Mouse (Mus musculus) stomach, postnatal 0 days (tissue): ENCODE measurements around the gene Ifnl2. TPM values are rescaled to one million over a fixed set of nuclear protein-coding genes. Genes with fewer than 3 reads are reported as not detected.

Experiments
- ATAC-seq: fragments of 200-750 bp; cut with Nextera tagmentation; 2 replicates; pipeline ENCODE4 v1.8.0; 2017; ENCODE audit not compliant: low FRiP score, low TSS enrichment
- DNase-seq: peaks from one replicate; pipeline ENCODE4 v3.0.0-alpha.2; 2016; ENCODE audit warnings: low spot score
- H3K27ac ChIP-seq: fragments of 300-500 bp; sonication (generic); replicated peaks from 2 replicates; pipeline ENCODE4 v1.5.1; 2014; ENCODE audit warnings: mild to moderate bottlenecking, control low read depth
- H3K27me3 ChIP-seq: fragments of 300-500 bp; sonication (generic); 2 replicates; pipeline ENCODE4 v1.6.1; 2014; ENCODE audit warnings: low read length; ENCODE audit not compliant: control insufficient read depth, insufficient read depth
- H3K36me3 ChIP-seq: fragments of 300-500 bp; sonication (generic); 2 replicates; pipeline ENCODE4 v1.6.1; 2014; ENCODE audit warnings: low read length, mixed read lengths; ENCODE audit not compliant: control insufficient read depth, insufficient read depth
- H3K4me1 ChIP-seq: fragments of 300-500 bp; sonication (generic); replicated peaks from 2 replicates; pipeline ENCODE4 v1.6.1; 2014; ENCODE audit warnings: antibody characterized with exemption; ENCODE audit not compliant: control insufficient read depth, insufficient read depth
- H3K4me2 ChIP-seq: fragments of 300-500 bp; sonication (generic); replicated peaks from 2 replicates; pipeline ENCODE4 v1.6.1; 2014; ENCODE audit warnings: low read depth, mild to moderate bottlenecking, control low read depth, moderate library complexity
- H3K4me3 ChIP-seq: fragments of 300-500 bp; sonication (generic); 2 replicates; pipeline ENCODE4 v1.5.1; 2014; ENCODE audit warnings: low read depth, low read length, control low read depth
- H3K9ac ChIP-seq: fragments of 300-500 bp; sonication (generic); 2 replicates; pipeline ENCODE4 v1.6.1; 2014; ENCODE audit warnings: mild to moderate bottlenecking, low read length, control low read depth, mixed read lengths
- H3K9me3 ChIP-seq: fragments of 300-500 bp; sonication (generic); 2 replicates; pipeline ENCODE4 v1.6.1; 2016; ENCODE audit warnings: low read length; ENCODE audit not compliant: control insufficient read depth
- CTCF ChIP-seq: IDR thresholded peaks from 2 replicates; pipeline ENCODE4 v1.5.1; 2016; ENCODE audit warnings: antibody characterized with exemption, low read depth, mild to moderate bottlenecking, moderate library complexity
- EP300 ChIP-seq: optimal IDR thresholded peaks from 2 replicates; pipeline ENCODE3; 2016; ENCODE audit warnings: antibody characterized with exemption
- WGBS: fragments of 180-500 bp; shearing (Covaris S2); extraction: QIAGEN DNeasy Blood & Tissue Kit; methylation state at CpG from one replicate; pipeline ENCODE4 v1.1.7; 2014; 5-methylcytosine and 5-hydroxymethylcytosine counted together
- polyA plus RNA-seq: library from polyadenylated mRNA; unstranded; fragments of >200 nt; fragmentation: Nextera tagmentation; extraction: Ambion mirVana; gene quantifications from 2 replicates; pipeline ENCODE4 v1.2.1, GENCODE M21; 2015

Gene Ifnl2
- polyA plus RNA-seq, 1 experiment from 2014 or later: not detected

DNA sequence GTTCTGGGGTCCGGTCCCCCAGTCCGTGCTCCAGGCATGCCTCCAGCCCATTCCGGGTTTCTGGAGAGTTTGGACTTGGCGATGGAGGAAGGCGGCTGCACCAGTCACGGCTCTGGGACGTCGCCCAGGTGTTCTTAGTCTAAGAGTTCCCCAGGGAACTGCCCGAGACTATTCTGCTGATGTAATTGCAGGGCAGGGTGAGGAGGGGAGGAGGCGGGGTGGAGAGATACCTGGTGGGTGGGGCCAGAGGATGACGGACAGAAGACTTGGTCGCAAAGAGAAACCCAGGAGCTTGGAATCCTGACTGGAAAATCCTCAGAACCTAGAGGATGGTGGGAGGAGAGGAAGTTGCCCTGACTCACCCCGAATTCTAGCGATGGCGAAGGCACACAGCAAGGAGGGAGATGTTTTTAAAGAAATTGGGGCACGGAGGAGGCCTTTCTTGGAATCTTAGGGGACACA lies 22.2 kb downstream of the Ifnl2 start:
- DNase-seq (peak; percentile 73), ATAC-seq (peak; percentile 71)
- Histone ChIP-seq H3K4me3 (peak overlapping the region; percentile 20; the same call in 1 of the 2 replicates), H3K27me3 (no peaks in the 10 kb centered on the region), H3K36me3 (no peaks in the 10 kb centered on the region), H3K9ac (no peak overlapping the region), H3K9me3 (no peaks in the 10 kb centered on the region), H3K27ac (no peak overlapping the region), H3K4me1 (peaks cover 3% of the 10 kb centered on the region; the same call in 1 of the 2 replicates), H3K4me2 (peak overlapping the region; percentile 47)
- TF ChIP-seq CTCF (no peak), EP300 (no peak)
- WGBS: 2% methylated on average over 16 of the region's 16 CpGs

DNA sequence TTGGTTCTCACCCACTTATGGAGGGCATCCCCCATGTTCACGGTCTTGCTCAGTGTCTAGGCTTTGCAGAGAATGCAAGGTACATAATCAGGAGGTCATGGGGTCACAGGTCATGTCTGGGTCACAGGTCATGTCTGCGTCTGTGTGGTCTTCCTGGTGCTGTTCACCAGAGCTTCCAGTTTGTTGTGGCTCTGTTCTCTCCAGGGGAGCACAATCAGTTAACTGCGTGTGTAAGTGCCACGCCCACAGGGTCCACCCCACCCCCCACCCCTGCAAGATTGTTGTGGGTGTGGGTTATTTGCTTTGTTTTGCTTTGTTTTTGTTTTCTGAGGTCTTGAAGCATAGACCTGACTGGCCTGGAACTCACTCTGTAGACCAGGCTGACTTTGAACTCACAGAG lies 26.1 kb downstream of the Ifnl2 start:
- 22% methylated on average over 4 of the region's 4 CpGs for WGBS
- no peak overlapping the region for H3K9ac ChIP-seq
- H3K4me2 ChIP-seq: no peak overlapping the region
- H3K27ac ChIP-seq: no peak overlapping the region
- DNase-seq (no peak), ATAC-seq (no peak)
- H3K36me3 ChIP-seq: no peaks in the 10 kb centered on the region
- no peak overlapping the region for H3K4me3 ChIP-seq
- no peak for TF ChIP-seq CTCF
- TF ChIP-seq EP300: no peak
- H3K4me1 ChIP-seq: peaks cover 3% of the 10 kb centered on the region; the same call in 1 of the 2 replicates
- no peaks in the 10 kb centered on the region for H3K27me3 ChIP-seq
- H3K9me3 ChIP-seq: no peaks in the 10 kb centered on the region

DNA sequence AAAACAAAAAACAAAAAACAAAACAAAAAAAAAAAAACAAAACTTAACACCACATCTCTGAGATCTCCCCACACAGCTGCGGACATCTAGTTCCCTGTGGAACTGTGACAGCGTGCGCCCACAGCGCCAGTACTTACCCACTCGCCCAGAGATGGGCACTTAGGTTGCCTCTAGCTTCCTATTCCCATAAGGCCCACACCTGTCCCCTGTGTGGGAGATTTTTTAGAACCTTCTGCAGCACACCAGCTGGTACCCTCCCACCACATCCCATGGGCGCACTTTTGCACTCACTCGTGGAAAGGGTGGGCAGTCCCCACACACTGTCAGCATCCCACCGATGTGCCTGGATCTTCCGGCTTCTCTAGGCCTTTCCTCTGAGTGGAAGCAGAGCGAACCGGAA lies 27.4 kb downstream of the Ifnl2 start:
- H3K27me3 ChIP-seq: no peaks in the 10 kb centered on the region
- H3K4me2 ChIP-seq: no peak overlapping the region
- H3K9me3 ChIP-seq: no peaks in the 10 kb centered on the region
- H3K36me3 ChIP-seq: no peaks in the 10 kb centered on the region
- H3K4me3 ChIP-seq: no peak overlapping the region
- 83% methylated on average over 11 of the region's 11 CpGs for WGBS
- no peak overlapping the region for H3K9ac ChIP-seq
- peaks cover 1% of the 10 kb centered on the region; the same call in 1 of the 2 replicates for H3K4me1 ChIP-seq
- TF ChIP-seq CTCF (no peak), EP300 (no peak)
- no peak for ATAC-seq
- DNase-seq: no peak
- H3K27ac ChIP-seq: no peak overlapping the region

DNA sequence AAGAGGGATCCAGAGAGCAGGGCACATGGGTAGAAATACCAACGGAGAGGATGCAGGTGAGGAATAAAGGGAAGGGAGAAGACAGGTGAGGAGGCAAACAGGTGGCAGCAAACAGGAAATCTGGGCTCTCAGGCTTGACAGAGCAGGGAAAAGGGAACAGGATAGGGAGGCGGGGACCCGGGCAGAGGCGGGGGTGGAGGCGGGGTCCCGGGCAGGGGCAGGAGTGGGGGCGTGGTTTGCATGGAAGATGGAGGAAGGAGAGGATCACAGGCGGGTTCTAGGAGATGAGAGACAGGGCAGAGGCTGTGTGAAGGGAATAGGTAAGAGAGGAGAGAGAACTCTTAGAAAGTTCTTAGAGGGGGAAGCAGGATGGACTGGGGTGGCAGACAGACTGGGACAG lies 31.4 kb downstream of the Ifnl2 start:
- no peaks in the 10 kb centered on the region for H3K4me1 ChIP-seq
- peak; percentile 21; the same call in 1 of the 2 replicates for ATAC-seq
- H3K27me3 ChIP-seq: no peaks in the 10 kb centered on the region
- no peaks in the 10 kb centered on the region for H3K9me3 ChIP-seq
- H3K27ac ChIP-seq: no peak overlapping the region
- no peak overlapping the region for H3K9ac ChIP-seq
- TF ChIP-seq EP300 (no peak), CTCF (no peak)
- no peak overlapping the region for H3K4me3 ChIP-seq
- DNase-seq: peak; percentile 54
- no peaks in the 10 kb centered on the region for H3K36me3 ChIP-seq
- no peak overlapping the region for H3K4me2 ChIP-seq
- WGBS: 2% methylated on average over 7 of the region's 8 CpGs

DNA sequence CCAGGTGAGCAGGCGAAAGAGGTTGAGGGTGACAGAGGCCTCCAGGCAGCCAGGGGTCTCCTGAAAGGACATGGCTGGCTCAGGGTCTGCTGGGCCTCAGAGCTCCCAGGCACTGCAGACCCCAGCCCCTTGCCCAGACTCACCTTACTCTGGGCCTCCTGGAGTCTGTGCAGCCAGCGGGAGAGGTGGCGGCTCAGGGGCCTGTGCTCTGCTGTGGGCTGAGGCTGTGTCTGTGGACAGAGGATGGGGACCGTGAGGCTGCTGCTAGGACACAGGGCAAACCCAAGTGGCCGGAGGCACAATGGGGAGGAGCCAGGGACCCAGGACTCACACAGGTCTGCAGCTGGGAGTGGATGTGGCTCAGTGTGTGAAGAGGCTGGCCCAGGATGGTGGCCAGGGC lies 32.9 kb downstream of the Ifnl2 start:
- H3K27ac ChIP-seq: no peak overlapping the region
- no peaks in the 10 kb centered on the region for H3K4me1 ChIP-seq
- no peak overlapping the region for H3K9ac ChIP-seq
- H3K9me3 ChIP-seq: no peaks in the 10 kb centered on the region
- no peak for DNase-seq
- TF ChIP-seq EP300 (no peak), CTCF (no peak)
- no peak overlapping the region for H3K4me3 ChIP-seq
- H3K4me2 ChIP-seq: no peak overlapping the region
- 79% methylated on average over 5 of the region's 5 CpGs for WGBS
- no peaks in the 10 kb centered on the region for H3K27me3 ChIP-seq
- H3K36me3 ChIP-seq: no peaks in the 10 kb centered on the region
- ATAC-seq: peak; percentile 64

DNA sequence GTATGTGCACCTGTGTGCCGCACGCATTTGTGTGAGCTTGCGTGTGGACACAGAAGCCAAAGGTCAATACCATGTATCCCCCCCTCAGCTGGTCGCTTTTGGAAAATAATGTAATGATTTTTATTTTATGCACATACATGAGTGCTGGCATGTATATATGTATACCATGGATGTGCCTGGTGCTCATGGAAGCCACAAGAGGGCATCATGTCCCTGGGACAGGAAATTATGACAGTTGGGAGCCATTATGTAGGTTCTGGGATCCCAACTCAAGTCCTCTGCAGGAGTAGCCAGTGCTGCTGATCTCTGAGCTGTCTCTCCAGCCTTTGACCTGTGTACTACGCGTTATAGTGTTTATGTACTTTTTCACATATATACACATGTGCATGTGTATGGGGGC lies 34.1 kb downstream of the Ifnl2 start:
- no peaks in the 10 kb centered on the region for H3K9me3 ChIP-seq
- WGBS: 91% methylated on average over 6 of the region's 6 CpGs
- DNase-seq (no peak), ATAC-seq (no peak)
- H3K27me3 ChIP-seq: no peaks in the 10 kb centered on the region
- H3K9ac ChIP-seq: no peak overlapping the region
- no peak overlapping the region for H3K27ac ChIP-seq
- no peak for TF ChIP-seq EP300
- TF ChIP-seq CTCF: peak; percentile 56
- no peak overlapping the region for H3K4me2 ChIP-seq
- no peak overlapping the region for H3K4me3 ChIP-seq
- H3K4me1 ChIP-seq: no peaks in the 10 kb centered on the region
- no peaks in the 10 kb centered on the region for H3K36me3 ChIP-seq
